In the genomic region with DNA sequence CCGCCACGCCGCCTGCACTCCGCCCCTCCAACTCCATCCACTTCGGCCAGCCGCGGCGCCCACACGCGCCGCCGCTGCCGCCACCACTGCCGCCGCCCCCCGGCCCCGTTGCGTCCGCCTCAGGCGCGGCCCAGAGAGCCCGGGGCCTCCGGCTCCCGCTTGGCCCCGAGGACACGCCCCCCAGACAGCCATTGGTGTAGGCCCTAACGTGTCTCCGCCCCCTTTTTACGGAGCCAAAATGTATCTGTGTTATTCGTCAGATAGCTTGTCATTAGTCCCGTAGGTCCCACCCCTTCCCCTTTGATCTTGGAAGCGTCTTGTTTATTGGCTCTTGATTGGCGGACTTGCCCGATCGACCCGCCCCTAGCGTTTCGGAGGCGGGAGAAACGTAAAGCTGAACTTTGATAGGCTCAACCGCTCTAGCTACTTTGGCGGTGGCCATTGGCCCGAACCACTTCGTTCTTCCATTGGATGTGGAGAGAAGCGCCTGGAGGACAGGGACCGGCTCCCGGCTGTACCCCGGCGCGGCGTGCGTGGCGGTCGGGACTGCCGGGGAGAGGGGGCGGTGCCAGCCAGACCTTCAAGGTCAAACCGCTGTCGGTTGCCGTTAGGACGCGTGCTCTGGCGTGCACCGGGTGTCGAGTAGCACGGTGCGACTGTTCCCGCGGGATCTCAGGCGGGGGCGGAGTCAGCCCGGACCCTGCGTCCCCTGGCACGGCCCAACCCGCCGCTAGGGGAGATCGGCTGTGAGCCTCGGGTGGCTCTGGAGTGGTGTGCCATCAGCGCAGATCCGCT, we compare ENCODE assay signal across 8 mouse cellular contexts. TPM values are rescaled to one million over a fixed set of nuclear protein-coding genes. Genes with fewer than 3 reads are reported as not detected.
DNase-seq lines count a peak whose midpoint lies in the region; ATAC-seq and TF ChIP-seq lines count a peak whose summit lies in the region.

A gene (minus strand): TSS at position 152 of the 795 bp plus-strand sequence.

- H3K4me1 ChIP-seq in embryonic facial prominence, embryonic 13.5 days, result peaks cover 23% of the 10 kb centered on the region
- peaks cover 8% of the 10 kb centered on the region; the same call in 1 of the 2 replicates for H3K4me1 ChIP-seq in kidney, adult 2 months (ENCODE audit: control insufficient read depth, insufficient read depth, low read length)
- H3K4me1 ChIP-seq in limb, embryonic 12.5 days (replicated peaks), result peaks cover 28% of the 10 kb centered on the region
- peaks cover 26% of the 10 kb centered on the region for H3K4me1 ChIP-seq in midbrain, embryonic 15.5 days
- peaks cover 10% of the 10 kb centered on the region; the same call in 1 of the 2 replicates for H3K4me1 ChIP-seq in spleen, adult 2 months (ENCODE audit: control insufficient read depth, insufficient read depth, insufficient read length)

- peak within 1 kb of the TSS; percentile 91 for H3K27ac ChIP-seq in embryonic facial prominence, embryonic 13.5 days
- H3K27ac ChIP-seq in kidney, adult 2 months (ENCODE audit: insufficient read depth, low read depth, low read length), result peak within 1 kb of the TSS; percentile 96
- peak within 1 kb of the TSS; percentile 91 for H3K27ac ChIP-seq in limb, embryonic 12.5 days
- peak within 1 kb of the TSS; percentile 96 for H3K27ac ChIP-seq in midbrain, embryonic 15.5 days
- peak within 1 kb of the TSS; percentile 91 for H3K27ac ChIP-seq in spleen, adult 2 months (ENCODE audit: insufficient read depth, low read length)

- H3K4me2 ChIP-seq in embryonic facial prominence, embryonic 13.5 days, result peak within 1 kb of the TSS; percentile 92
- peak within 1 kb of the TSS; percentile 83 for H3K4me2 ChIP-seq in limb, embryonic 12.5 days
- peak within 1 kb of the TSS; percentile 77 for H3K4me2 ChIP-seq in midbrain, embryonic 15.5 days

- peak; percentile 98 for DNase-seq in 3134 (ENCODE audit: extremely low read depth, insufficient read length, low spot score)
- DNase-seq in adrenal gland, postnatal 36 days, result peak; percentile 95 to 98
- DNase-seq in heart, adult 18-20 months, result peak; percentile 100
- DNase-seq in kidney, adult 2 months, result peak; percentile 100
- peak; percentile 98 to 100 for DNase-seq in spleen, adult 2 months (ENCODE audit: low read depth in 1 of 2, low spot score in 2 of 2)

- no peaks in the 10 kb centered on the region for H3K36me3 ChIP-seq in embryonic facial prominence, embryonic 13.5 days
- no peaks in the 10 kb centered on the region for H3K36me3 ChIP-seq in kidney, adult 2 months (ENCODE audit: control insufficient read depth, insufficient read depth, low read length)
- H3K36me3 ChIP-seq in limb, embryonic 12.5 days, result no peaks in the 10 kb centered on the region
- no peaks in the 10 kb centered on the region for H3K36me3 ChIP-seq in midbrain, embryonic 15.5 days (replicated peaks)
- H3K36me3 ChIP-seq in spleen, adult 2 months (ENCODE audit: control insufficient read depth, insufficient read depth, low read length), result no peaks in the 10 kb centered on the region

- WGBS in embryonic facial prominence, embryonic 13.5 days, result under 1% methylated on average over 78 of the region's 79 CpGs
- WGBS in kidney, adult 2 months, result 1% methylated on average over 79 of the region's 79 CpGs
- WGBS in limb, embryonic 12.5 days, result 1% methylated on average over 75 of the region's 79 CpGs
- 1% methylated on average over 76 of the region's 79 CpGs for WGBS in midbrain, embryonic 15.5 days
- under 1% methylated on average over 75 of the region's 79 CpGs for WGBS in spleen, adult 2 months

- H3K27me3 ChIP-seq in embryonic facial prominence, embryonic 13.5 days, result no peaks in the 10 kb centered on the region; the same call in 1 of the 2 replicates
- no peaks in the 10 kb centered on the region for H3K27me3 ChIP-seq in kidney, adult 2 months (replicated peaks; ENCODE audit: control insufficient read depth, insufficient read depth, low read length)
- peaks cover 6% of the 10 kb centered on the region for H3K27me3 ChIP-seq in limb, embryonic 12.5 days
- no peaks in the 10 kb centered on the region for H3K27me3 ChIP-seq in midbrain, embryonic 15.5 days (replicated peaks)
- H3K27me3 ChIP-seq in spleen, adult 2 months (ENCODE audit: control insufficient read depth, insufficient read depth, low read length), result no peaks in the 10 kb centered on the region

- H3K9ac ChIP-seq in embryonic facial prominence, embryonic 13.5 days, result peak within 1 kb of the TSS; percentile 95
- H3K9ac ChIP-seq in limb, embryonic 12.5 days (replicated peaks), result peak within 1 kb of the TSS; percentile 87
- peak within 1 kb of the TSS; percentile 86 for H3K9ac ChIP-seq in midbrain, embryonic 15.5 days

- H3K4me3 ChIP-seq in embryonic facial prominence, embryonic 13.5 days, result peak within 1 kb of the TSS; percentile 88
- peak within 1 kb of the TSS; percentile 65 for H3K4me3 ChIP-seq in kidney, adult 2 months (ENCODE audit: insufficient read depth, low read depth, low read length)
- peak within 1 kb of the TSS; percentile 97 for H3K4me3 ChIP-seq in limb, embryonic 12.5 days (replicated peaks)
- peak within 1 kb of the TSS; percentile 89 for H3K4me3 ChIP-seq in midbrain, embryonic 15.5 days
- peak within 1 kb of the TSS; percentile 87 for H3K4me3 ChIP-seq in spleen, adult 2 months (ENCODE audit: extremely low read depth, insufficient read depth, insufficient read length)

- H3K9me3 ChIP-seq in embryonic facial prominence, embryonic 13.5 days, result no peaks in the 10 kb centered on the region
- H3K9me3 ChIP-seq in limb, embryonic 12.5 days, result no peaks in the 10 kb centered on the region
- no peaks in the 10 kb centered on the region for H3K9me3 ChIP-seq in midbrain, embryonic 15.5 days

- TF ChIP-seq CTCF in kidney, adult 2 months (conservative IDR thresholded peaks at IDR 0.05; ENCODE audit: insufficient read depth, insufficient read length, low read depth, low read length), result peak; percentile 64
- peak; percentile 75 for TF ChIP-seq CTCF in spleen, adult 2 months (IDR thresholded peaks at IDR 0.05; ENCODE audit: extremely low read depth, insufficient read depth, insufficient read length, insufficient replicate concordance)

- TF ChIP-seq POLR2A in kidney, adult 2 months (IDR thresholded peaks at IDR 0.05; ENCODE audit: low read depth, low read length), result peak; percentile 87
- TF ChIP-seq POLR2A in spleen, adult 2 months (IDR thresholded peaks at IDR 0.05; ENCODE audit: low read depth, low read length), result peak; percentile 95

- peak; percentile 98 for ATAC-seq in embryonic facial prominence, embryonic 13.5 days (ENCODE audit: insufficient number of reproducible peaks, insufficient read depth, low FRiP score, low TSS enrichment, low read depth)
- ATAC-seq in limb, embryonic 12.5 days (ENCODE audit: insufficient number of reproducible peaks, insufficient read depth, low FRiP score, low TSS enrichment, low read depth), result peak; percentile 96
- peak; percentile 98 for ATAC-seq in midbrain, embryonic 15.5 days (replicated peaks)

RNA-seq across cellular contexts. Expression of the gene that starts here (rescaled TPM):
- 10 to 100 TPM; 54.2 to 91.4 TPM for total RNA-seq in adrenal gland, postnatal 36 days (2021)
- polyA plus RNA-seq in embryonic facial prominence, embryonic 13.5 days (2015; fragmentation: Nextera tagmentation; extraction: Ambion mirVana), result 13.6 and 16.5 TPM in 2 replicates
- 10 to 100 TPM; 27.1 to 28.0 TPM for total RNA-seq in heart, adult 18-20 months (2021)
- 83.2 and 93.1 TPM in 2 replicates for polyA plus RNA-seq in kidney, adult 2 months (2012; rRNA removed)
- polyA plus RNA-seq in limb, embryonic 12.5 days (2016; fragmentation: Nextera tagmentation; extraction: Ambion mirVana), result 16.8 and 20.4 TPM in 2 replicates
- polyA plus RNA-seq in midbrain, embryonic 15.5 days (2015; fragmentation: Nextera tagmentation; extraction: Ambion mirVana), result 14.4 and 16.7 TPM in 2 replicates
- polyA plus RNA-seq in spleen, adult 2 months (2012; rRNA removed), result 56.4 and 76.9 TPM in 2 replicates

Comparison
In these comparisons a context has a peak if more than half of its experiments do, and no peak if none do; other contexts are left out.
1. Peak in every context shown above with its lines: DNase-seq, ATAC-seq, H3K4me3 ChIP-seq and H3K27ac ChIP-seq.